Mouse (Mus musculus) kidney, adult 11 months (tissue): ENCODE results near the gene Csnk2a2.

Experiments
- DNase-seq: peaks from one replicate; pipeline ENCODE4 v3.0.0; 2022

Gene Csnk2a2

GRCm38 (mm10) chr8:95411309-95411972 lies 78.4 kb downstream of the Csnk2a2 start:
- DNase-seq, result no peak

- DNase-seq, result no peak
These were observed 80.3 kb downstream of the Csnk2a2 start for GRCm38 (mm10) chr8:95409518-95409917.

- DNase-seq, result no peak
These were observed 88.7 kb downstream of the Csnk2a2 start for GRCm38 (mm10) chr8:95401091-95401490.

- no peak for DNase-seq
These were observed 90.7 kb downstream of the Csnk2a2 start for GRCm38 (mm10) chr8:95399131-95399530.

- no peak for DNase-seq
These were observed 92.6 kb downstream of the Csnk2a2 start for GRCm38 (mm10) chr8:95397201-95397600.

GRCm38 (mm10) chr8:95396752-95397151 lies 93.1 kb downstream of the Csnk2a2 start:
- DNase-seq, result no peak
